Mouse (Mus musculus) cerebellum, postnatal 36 days (tissue): ENCODE results near the gene Fcna.

Experiments
- DNase-seq, 2 experiments: peaks; one replicate each; pipeline ENCODE4 v3.0.0; 2021 to 2022; ENCODE audit warnings: mixed read lengths in 2 of 2

Fcna gene

DNA sequence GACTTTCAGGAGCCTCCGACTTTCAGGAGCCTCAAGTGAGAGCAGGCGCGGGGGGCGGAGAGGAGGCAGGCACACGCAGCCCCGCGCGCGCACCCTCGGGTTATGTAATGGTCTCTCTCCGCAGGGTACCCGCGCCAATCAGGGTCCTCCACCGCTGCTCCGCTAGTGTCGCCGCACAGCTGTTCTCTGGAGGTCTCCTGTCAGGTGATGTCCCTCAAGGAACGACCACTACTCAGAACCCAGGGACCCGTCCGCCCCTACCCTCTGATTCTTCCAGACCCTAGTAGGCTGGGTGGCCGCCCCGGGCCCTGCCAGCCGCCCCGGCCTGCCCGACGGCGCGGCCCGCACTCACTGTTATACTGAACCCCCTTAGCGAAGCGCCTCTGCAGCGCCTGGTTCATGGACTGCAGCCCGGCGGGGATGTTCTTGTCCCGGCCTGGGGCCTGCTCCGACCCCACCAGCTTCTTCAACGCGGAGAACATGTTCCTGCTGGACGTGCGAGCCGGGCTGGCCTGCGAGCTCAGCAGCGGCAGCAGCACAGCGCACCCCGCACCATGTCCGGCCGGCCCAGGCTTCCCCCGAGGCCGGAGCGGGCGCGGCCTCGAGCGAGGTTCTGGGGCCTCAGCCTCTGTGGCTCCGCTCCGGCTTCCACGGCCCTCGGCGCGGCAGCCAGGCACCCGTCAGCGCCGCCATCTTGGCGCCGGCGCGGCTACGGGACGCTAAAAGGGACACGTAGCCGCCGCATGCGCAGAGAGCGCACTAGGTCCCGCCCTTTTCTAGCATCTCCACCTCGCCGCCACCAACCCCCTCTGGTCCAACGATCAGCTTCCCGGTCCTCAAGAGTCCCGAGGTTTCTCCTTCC lies 19.8 kb downstream of the Fcna start, which contains the start of gene Rabl6:
Gene Rabl6 (minus strand): TSS at position 761 of the 862 bp plus-strand sequence.
- DNase-seq, result peak; percentile 92 to 94

DNA sequence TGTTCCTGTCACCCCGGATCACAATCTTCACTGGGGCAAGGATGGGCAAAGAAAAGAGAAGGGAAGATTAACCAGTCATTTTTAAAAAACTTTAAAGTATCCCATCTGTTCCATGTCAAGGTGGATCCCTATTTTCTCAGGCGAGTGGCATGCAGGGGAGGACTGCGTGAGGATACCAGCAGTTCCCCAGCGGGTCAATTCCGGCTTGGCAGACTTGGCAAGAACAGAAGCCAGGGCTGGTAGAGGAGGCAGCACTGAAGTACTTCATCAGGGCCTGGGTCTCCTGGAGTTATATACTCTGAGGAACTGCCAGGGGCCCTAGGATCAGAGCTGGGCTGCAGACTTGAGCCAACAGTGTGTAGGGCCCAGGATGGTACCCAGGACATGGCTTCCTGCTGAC lies 25.3 kb downstream of the Fcna start:
- peak in 1 of 2 experiments; percentile 35 for DNase-seq

DNA sequence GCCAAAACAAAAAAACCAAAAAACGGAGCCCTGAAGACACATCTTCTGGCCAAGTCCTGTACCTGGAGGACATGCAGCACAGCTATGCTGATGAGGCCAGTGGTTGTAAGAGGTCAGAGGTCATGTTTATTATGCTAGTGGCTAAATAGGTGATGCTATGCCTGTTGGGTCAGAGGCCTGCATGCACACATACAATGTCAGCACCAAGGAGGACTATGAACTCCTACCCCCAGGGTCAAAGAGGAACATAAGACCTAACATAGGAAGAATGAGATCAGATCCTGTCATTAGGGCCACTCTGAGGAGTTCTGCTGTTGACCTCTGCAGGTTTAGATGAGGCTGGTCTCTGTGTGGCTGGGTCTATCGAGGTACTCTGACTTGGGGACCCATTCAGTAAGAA lies 27.8 kb downstream of the Fcna start:
- no peak for DNase-seq

DNA sequence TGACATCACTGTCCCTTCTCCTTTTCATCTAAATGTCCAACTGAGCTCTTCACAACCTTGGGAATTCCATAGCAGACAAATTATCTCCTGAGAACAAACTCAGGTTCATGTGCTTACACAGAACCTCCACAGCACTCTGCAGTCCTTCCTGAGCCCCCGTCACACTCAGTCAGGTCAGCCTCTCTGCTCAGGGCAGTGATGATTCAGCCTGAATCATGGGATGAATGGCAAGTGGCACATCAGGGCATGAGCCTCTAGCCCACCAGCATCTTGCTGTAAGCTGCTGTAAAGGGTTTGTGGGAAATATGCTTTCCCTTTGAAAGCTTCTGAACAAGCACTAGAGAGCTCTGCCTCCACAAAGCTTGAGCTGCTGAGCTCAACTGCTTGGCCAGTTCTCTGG lies 29.1 kb downstream of the Fcna start:
- DNase-seq, result no peak

DNA sequence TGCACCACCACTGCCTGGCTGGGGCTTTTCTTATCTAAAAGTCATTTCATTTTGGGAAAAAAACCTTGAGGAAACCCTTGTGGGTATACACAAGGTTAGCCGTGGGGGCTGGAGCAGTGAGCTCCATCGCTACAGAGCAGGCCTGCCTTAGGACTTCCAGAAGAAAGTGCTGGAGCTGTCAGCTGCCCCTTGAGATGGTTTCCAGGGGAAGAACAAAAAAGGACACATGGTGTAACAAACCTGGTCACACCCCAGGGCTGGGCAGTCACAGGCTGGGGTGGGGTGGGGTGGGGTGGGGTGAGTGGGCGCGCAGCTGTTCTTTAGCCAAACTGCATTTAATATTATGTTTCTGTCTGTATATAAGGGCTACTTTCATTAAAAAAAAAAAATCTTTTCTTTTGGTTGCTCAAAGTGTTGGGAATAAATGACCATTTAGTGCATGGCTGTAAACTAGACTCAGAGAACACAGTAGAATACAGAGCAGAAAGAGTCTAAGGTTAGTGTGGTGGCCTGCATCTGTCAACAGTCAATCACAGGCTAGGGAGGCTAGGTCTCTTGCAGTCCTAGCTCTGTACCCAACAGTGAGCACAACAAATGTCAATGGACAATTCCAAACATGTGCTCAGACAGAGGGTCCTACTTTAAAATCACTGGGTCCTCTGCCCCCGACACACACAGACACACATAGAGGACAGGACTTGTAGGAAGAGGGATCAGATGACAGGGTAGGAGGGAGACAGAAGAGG lies 30.9 kb downstream of the Fcna start:
- DNase-seq, result no peak

DNA sequence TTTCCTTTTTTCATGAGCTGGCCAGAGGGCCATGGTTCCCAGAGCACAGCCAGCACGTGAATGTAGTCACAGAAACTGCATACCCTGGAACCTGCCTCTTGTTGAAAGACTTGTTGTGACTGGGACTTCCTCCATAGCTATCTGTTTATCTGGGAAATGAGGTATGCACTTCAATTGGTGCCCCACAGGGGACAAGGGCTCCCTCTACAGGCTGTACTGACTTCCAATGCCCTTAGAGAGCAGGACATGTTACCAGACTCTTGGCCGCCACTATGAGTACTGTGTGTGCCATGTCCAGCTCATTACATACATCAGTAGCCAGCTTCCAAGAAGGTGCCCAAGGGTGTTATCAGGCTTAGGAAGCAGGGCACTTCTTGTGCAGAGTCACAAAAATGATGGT lies 36.0 kb downstream of the Fcna start:
- peak; percentile 47 to 54 for DNase-seq

DNA sequence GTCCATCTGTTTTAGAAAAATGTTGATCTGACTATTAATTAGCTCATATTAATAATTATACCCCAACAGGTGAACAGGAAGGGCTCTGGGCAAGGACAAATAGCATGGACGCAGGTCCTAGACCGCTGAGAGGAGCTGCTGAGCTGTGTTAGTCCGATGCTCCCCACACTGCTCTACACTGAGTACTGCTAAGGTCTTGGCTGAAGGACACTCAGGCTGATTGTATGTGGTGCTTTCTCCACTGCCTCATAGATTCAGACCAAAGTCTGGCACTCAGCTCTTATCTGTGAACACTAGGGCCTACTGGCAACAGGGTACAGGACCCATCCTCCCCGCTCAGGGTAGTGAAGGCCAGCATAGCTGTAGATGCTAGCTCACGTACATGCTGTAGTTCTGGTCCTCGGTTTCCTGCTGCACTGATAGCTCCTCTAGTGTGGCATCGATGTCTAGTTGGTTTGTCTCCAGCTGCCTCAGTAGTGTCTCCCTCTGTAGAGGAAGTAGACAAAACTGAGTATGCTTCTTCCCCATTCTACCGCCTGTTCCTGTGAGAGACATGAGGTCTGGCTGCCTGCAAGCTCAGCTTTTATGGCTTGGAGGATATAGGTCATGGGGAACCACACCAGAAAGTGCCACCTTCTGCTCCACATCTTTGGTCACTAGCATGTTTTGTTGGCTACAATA lies 39.5 kb downstream of the Fcna start:
- no peak for DNase-seq

DNA sequence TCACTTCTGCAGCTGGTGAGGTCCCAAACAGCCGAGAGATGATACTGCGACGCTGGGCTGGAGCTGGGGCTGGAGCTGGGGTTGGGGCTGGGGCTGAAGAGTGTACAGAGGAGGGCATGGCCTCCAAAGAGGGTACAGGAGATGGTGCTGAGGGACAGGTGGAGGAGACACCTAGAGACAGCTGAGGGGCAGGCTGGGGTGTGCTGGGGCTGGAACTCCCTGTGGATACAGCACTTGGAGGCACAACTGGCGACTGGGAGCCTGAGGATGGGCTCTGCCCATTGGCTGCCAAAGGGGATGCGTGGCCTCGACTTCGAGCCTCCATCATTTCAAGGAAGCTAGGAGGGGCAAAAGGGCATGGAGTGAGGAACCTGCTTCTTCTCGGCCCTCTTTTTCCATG lies 40.5 kb downstream of the Fcna start:
- DNase-seq, result no peak

DNA sequence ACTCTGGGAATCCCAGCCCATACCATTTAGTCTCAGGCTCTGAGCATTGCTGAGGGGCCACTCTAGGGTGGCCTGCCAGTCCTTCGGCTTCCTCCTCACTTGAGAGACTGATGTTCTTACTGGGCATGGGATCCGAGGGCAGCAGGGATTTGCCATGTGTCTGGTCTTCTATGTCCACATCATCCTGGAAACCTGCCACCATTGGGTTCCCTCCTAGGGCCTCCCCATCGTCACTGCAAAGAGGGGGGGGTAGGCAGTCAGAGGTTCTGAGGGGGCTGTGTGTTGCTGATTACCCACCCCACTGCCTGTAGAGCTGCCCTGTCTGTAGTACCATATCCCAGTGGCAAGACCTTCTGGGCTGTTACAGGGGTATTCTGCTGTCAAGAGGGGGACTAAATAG lies 42.2 kb downstream of the Fcna start:
- peak in 1 of 2 experiments; percentile 20 for DNase-seq

DNA sequence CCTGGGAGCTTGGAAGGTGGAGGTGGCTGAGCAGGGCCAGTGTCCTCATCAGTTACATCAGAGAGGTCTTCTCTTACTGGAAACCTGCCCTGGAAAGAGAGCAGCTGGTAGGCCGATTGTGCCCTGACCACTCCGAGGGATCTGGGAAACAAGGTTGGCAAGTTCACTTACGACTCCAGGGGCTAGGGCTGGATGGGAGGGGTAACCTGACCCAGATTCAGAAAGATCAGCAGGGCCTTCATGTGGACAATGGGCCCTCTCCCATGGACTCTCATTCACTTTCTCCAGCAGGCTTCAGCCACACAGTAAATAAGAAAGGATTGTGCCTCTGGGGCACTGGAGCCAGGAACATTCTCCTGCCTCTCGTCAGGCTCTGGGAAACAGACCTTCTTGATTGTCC lies 43.0 kb downstream of the Fcna start:
- peak in 1 of 2 experiments; percentile 5 for DNase-seq

DNA sequence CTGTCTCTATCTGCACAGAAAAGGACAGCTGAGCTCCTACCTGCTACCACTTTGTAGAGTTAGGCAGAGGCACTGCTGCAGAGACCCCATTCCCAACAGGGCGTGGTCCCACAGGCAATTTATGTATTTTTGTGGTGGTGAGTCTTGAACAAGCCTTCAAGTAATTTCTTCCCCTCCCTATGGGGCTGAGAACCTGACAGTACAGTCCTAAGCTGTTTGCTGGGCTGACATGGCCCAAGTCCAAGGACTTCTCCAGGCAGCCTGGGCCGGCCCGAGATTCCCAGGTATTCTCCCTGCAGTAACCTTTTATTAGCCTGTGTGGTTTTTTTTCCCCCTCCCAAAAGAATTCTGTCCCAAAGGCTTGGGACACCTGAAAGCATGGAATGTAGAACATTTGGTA lies 43.7 kb downstream of the Fcna start:
- DNase-seq, result peak; percentile 52 to 58

DNA sequence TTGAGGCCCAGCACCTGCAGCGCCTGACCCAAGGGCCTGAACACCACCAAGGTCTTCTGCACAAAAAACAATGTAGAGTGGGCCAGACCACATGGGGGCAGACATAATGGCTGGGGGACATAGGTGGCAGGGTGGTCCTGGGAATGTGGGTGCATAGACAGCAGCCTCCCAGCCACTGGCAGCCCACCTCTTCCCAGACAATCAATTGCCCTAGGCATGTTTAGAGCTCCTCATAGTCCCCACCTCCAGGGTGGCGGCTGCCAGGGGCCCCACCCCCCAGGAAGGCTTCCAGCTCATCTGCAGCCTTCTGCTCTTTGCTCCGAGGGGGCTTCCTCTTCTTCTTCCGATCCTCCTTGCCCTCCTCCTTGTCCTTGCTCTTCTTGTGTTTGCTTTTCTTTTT lies 44.3 kb downstream of the Fcna start:
- no peak for DNase-seq

DNA sequence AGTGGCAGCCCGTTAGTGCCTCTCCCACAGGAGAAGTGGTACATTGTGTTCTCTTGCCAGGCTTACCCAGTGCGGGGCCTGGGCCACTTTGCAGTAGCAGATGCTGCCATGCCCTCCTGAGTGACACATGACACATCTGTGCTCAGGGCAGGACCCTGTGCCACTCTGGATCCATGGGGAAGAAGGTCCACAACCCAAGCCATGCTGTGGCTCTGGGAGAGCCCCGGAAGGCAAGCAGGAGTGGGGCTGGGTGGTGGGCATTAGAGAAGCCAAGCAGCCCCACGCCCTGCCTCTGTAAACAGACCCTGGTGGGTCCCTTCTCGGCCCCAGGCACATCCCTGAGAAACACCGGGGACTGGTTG lies 44.7 kb downstream of the Fcna start:
- no peak for DNase-seq

DNA sequence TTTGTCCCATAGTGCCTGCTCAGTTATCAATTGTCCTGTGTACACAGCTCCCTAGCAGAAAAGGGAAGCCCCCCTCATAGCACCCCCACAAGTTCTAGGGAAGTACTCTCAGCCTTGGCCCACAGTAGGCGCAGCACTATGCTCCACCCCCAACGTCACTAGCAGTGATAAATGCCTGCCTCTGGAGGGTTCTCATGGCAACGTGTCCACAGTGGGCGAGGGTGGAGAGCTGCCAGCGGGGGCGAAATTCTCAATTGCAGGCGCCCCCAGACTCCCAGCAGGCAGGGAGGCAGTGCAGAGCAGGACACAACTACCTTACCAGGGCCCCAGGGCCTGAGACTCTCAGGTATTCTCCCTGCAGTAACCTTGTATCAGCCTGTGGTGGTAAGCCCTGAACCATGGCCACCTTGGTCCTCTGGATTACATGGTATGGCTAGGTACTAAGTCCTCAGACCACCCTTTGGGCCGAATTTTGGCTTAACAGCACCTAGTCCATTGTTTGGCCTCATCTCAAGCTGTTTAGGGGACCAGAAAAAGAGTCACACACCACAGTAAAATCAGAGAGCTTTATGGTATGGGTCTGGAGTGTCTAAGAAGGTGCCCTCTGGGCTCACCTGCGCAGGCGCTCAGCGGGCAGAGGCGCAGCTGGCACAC lies 45.2 kb downstream of the Fcna start:
- peak; percentile 51 to 55 for DNase-seq

DNA sequence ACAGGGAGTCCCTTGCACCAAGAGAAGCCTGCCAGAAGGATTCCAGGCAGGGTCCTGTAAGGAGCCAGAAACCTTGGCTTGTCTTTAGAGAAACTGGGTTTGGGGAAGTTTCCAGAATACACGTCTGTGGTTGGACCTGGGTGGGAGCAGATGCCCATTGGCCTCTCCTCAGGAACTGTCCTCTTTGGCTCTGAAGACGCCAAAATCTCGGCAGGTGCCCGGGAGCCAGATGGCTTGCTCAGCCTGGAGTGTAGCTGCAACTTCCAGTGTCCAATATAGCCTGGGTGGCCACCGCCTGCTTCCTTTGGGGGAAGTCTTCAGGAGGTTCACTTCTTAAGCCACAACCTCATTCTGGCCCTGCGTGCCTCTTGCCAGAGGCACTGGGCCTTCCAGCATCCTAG lies 45.9 kb downstream of the Fcna start:
- DNase-seq, result peak; percentile 90 to 91

DNA sequence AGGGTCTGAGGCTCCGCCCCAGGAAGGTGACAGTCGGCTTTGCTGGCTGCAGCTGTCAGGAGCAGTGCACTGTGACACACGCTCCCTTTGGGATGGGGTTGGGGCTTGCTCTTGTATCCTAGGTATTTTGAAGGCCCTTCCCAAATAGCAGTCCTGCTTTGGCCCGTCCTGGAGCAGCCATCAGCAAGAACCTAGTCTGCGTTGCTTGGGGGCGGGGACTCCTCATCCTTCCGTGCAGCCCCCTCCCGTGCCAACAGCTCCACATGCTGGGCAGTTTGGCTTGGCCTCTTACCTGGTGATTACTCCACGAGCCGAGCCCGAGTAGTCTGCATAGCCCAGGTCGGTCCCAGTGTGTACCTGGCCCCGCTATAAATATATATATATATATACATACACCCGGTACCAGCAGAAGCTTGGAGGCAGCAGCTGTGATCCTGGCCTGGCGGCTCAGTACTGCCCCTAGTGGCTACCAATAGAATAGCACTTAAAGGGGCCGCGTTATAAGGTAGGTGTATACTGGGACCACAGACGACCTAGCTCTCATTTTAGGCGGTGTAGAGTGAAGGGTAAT lies 46.5 kb downstream of the Fcna start, which contains the start of gene Ajm1:
Gene Ajm1 (minus strand): TSS at position 464 of the 571 bp plus-strand sequence.
- DNase-seq, result peak; percentile 75 to 84

DNA sequence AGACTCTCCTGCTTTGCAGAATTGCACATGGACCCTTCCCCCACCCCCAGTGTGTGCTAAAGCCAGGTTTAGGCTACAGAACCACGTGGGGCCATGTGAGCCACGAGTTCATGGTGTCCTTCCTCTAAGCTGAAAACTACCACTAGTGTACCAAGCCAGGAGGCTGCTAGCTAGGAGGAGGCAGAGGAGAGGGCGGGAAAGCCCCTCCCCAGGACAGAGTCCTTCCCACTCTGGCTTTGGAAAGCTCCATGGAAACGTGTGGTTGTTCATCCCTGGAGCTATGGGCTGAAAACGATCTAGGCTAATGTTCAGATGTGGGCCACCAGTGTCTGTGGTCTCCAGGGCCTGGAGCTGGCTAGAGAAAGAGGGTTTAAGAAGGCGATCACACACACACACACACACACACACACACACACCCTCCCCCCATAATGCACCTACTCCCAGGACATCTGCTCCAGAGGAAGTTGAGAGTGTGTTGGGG lies 47.2 kb downstream of the Fcna start:
- DNase-seq, result peak; percentile 46 to 52

DNA sequence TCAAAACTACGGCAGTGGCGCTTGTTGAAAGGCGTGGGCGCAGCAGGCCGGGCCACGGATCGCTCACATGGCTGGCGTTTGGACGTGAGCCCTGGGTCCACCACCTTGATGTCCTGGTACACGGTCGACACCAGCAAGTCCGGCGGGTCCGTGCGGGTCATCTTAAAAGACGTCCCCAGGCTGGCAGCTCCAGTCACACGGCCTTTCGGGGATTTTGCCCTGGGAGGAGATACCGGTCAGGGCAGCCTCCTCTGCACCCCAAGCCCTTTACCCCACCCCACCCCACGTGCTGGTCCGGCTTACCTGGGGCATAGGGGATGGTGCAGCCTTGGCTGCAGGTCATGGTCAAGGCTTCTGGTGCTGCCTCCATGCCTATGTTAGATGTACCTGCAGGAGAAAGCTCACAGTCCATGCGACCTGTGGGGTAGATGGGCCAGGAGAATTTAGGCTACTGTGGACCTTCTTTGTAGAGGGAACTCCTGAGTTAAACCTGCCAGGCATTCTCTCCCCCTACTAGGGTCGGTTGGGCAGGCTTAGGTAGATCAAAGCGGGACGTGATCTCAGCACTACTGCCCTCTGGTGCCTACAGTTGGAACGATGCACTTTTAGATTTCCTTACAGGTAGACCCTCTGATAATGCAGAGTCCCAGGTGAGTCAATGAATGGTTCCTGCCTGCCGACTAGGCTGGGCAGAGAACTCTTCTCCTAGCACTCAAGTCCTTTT lies 47.9 kb downstream of the Fcna start:
- peak; percentile 79 to 89 for DNase-seq

DNA sequence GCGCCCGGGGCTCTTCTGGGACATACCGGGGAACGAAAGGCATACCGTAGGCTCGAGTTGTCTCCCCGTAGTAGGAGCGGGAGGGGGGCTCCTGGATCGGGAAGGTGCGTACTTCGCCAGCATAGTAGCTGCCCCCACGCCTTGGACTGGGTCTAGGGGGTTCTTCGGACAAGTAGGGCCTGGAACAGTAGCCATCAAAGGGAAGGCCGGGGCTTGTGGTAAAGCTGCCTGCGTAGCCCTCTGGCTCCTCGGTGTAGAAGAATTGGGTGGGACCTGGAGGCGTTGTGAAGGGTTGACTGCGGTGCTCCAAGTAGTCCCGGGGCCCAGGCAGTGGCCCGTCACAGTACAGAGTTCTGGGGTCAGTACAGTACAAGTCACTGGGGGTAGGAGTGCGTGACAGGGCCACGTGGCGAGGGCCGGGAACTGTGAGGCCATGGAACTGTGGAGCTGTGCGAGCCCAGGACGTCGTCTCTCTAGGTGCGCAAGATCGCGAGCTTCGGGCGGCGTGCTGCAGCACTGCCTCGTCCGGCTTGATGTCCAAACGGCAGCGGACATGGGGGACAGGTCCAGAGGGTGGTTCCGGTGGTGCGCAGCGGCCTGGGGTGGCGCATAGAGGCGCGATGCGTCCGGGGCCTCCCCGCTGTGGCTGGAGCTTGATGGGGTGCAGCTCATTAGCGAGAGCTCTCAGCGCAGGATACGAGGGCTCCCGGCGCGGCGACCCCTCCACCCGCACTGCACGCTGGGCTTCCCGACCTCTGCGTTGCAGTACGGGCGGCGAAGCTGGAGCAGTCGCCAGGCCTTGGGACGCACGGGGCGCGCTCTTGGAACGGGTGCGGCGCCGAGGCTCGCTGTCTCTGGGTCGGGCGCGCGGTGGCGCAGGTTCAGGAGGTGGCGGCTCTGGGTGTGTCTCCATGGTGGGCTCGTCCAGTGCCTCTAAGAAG lies 48.8 kb downstream of the Fcna start:
- peak; percentile 59 to 66 for DNase-seq
